Mouse (Mus musculus): ENCODE data around the gene Vmn2r92. TPM values are rescaled to one million over a fixed set of nuclear protein-coding genes. Genes with fewer than 3 reads are reported as not detected.
"Not testable (repeated sequence)": the region's sequence is repeated elsewhere in the genome, so short reads cannot be mapped to it uniquely, and the experiment has no call there.

Gene Vmn2r92
- polyA plus RNA-seq (2011; ENCODE audit: insufficient read depth, insufficient read length, low read depth, missing spikeins) = not detected in 2 replicates

GRCm38 (mm10) chr17:18151587-18151986 lies at the start of gene Vmn2r92:
Gene Vmn2r92, plus strand, starts transcription at chr17:18151887.
- H3K9me3 ChIP-seq (replicated peaks; ENCODE audit: control insufficient read depth, insufficient read depth, low read length, poor library complexity, severe bottlenecking); H3K36me3 ChIP-seq (ENCODE audit: control insufficient read depth, insufficient read depth, low read length, poor library complexity, severe bottlenecking); H3K4me3 ChIP-seq (ENCODE audit: low read depth, low read length); H3K4me1 ChIP-seq (ENCODE audit: control insufficient read depth, insufficient read depth, low read length); H3K27me3 ChIP-seq (ENCODE audit: control insufficient read depth, insufficient read depth, low read length, poor library complexity, severe bottlenecking); H3K27ac ChIP-seq (ENCODE audit: insufficient read depth, low read length); H3K9ac ChIP-seq (ENCODE audit: low read depth, poor library complexity, severe bottlenecking): not testable (repeated sequence)

GRCm38 (mm10) chr17:18102265-18102664 lies 49.4 kb upstream of the Vmn2r92 start:
- not testable (repeated sequence) for H3K9ac ChIP-seq (ENCODE audit: low read depth, poor library complexity, severe bottlenecking); H3K9me3 ChIP-seq (replicated peaks; ENCODE audit: control insufficient read depth, insufficient read depth, low read length, poor library complexity, severe bottlenecking); H3K4me3 ChIP-seq (ENCODE audit: low read depth, low read length); H3K36me3 ChIP-seq (ENCODE audit: control insufficient read depth, insufficient read depth, low read length, poor library complexity, severe bottlenecking); H3K4me1 ChIP-seq (ENCODE audit: control insufficient read depth, insufficient read depth, low read length); H3K27me3 ChIP-seq (ENCODE audit: control insufficient read depth, insufficient read depth, low read length, poor library complexity, severe bottlenecking); H3K27ac ChIP-seq (ENCODE audit: insufficient read depth, low read length)

DNA sequence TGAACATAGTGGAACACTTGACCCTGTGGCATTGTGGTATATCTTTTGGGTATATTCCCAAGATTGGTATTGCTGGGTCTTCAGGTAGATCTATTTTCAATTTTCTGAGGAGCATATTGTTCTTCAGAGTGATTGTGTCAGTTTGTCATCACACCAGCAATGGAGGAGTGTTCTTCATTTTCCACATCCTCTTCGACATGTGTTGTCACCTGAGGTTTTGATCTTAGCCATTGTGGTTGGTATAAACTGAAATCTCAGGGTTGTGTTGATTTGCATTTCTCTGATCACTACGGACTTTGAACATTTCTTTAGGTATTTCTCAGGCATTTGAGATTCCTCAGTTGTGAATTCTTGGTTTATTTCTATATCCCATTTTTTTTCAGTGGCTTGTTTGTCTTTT lies 9.5 kb downstream of the Vmn2r92 start:
- not testable (repeated sequence) for H3K36me3 ChIP-seq (ENCODE audit: control insufficient read depth, insufficient read depth, low read length, poor library complexity, severe bottlenecking); H3K9ac ChIP-seq (ENCODE audit: low read depth, poor library complexity, severe bottlenecking); H3K27me3 ChIP-seq (ENCODE audit: control insufficient read depth, insufficient read depth, low read length, poor library complexity, severe bottlenecking); H3K27ac ChIP-seq (ENCODE audit: insufficient read depth, low read length); H3K9me3 ChIP-seq (replicated peaks; ENCODE audit: control insufficient read depth, insufficient read depth, low read length, poor library complexity, severe bottlenecking); H3K4me3 ChIP-seq (ENCODE audit: low read depth, low read length); H3K4me1 ChIP-seq (ENCODE audit: control insufficient read depth, insufficient read depth, low read length)

- TF ChIP-seq POLR2A (IDR thresholded peaks at IDR 0.05; ENCODE audit: insufficient read depth, low read length) (no peak), CTCF (IDR thresholded peaks at IDR 0.05; ENCODE audit: low read depth, low read length) (no peak), EP300 (IDR thresholded peaks at IDR 0.05; ENCODE audit: insufficient read depth, low read depth, low read length) (no peak)
- H3K36me3 ChIP-seq (ENCODE audit: control insufficient read depth, insufficient read depth, low read length, poor library complexity, severe bottlenecking) = no peaks in the 10 kb centered on the region
- H3K4me3 ChIP-seq (ENCODE audit: low read depth, low read length) = no peak overlapping the region
- no peak overlapping the region for H3K9ac ChIP-seq (ENCODE audit: low read depth, poor library complexity, severe bottlenecking)
- H3K9me3 ChIP-seq (replicated peaks; ENCODE audit: control insufficient read depth, insufficient read depth, low read length, poor library complexity, severe bottlenecking) = no peaks in the 10 kb centered on the region
- H3K27ac ChIP-seq (ENCODE audit: insufficient read depth, low read length) = no peak overlapping the region
- H3K4me1 ChIP-seq (ENCODE audit: control insufficient read depth, insufficient read depth, low read length) = no peaks in the 10 kb centered on the region
- H3K27me3 ChIP-seq (ENCODE audit: control insufficient read depth, insufficient read depth, low read length, poor library complexity, severe bottlenecking) = no peaks in the 10 kb centered on the region
Observed at GRCm38 (mm10) chr17:18189732-18190131, 38.0 kb downstream of the Vmn2r92 start.

- Histone ChIP-seq H3K9me3 (replicated peaks; ENCODE audit: control insufficient read depth, insufficient read depth, low read length, poor library complexity, severe bottlenecking) (peaks cover 3% of the 10 kb centered on the region; the same call in 1 of the 2 replicates), H3K9ac (ENCODE audit: low read depth, poor library complexity, severe bottlenecking) (no peak overlapping the region), H3K27ac (ENCODE audit: insufficient read depth, low read length) (no peak overlapping the region), H3K4me3 (ENCODE audit: low read depth, low read length) (no peak overlapping the region), H3K27me3 (ENCODE audit: control insufficient read depth, insufficient read depth, low read length, poor library complexity, severe bottlenecking) (no peaks in the 10 kb centered on the region), H3K36me3 (ENCODE audit: control insufficient read depth, insufficient read depth, low read length, poor library complexity, severe bottlenecking) (no peaks in the 10 kb centered on the region), H3K4me1 (ENCODE audit: control insufficient read depth, insufficient read depth, low read length) (no peaks in the 10 kb centered on the region)
- no peak for TF ChIP-seq POLR2A (IDR thresholded peaks at IDR 0.05; ENCODE audit: insufficient read depth, low read length)
- TF ChIP-seq EP300 (IDR thresholded peaks at IDR 0.05; ENCODE audit: insufficient read depth, low read depth, low read length) = no peak
- no peak for TF ChIP-seq CTCF (IDR thresholded peaks at IDR 0.05; ENCODE audit: low read depth, low read length)
Observed at GRCm38 (mm10) chr17:18221300-18221699, 69.6 kb downstream of the Vmn2r92 start.

DNA sequence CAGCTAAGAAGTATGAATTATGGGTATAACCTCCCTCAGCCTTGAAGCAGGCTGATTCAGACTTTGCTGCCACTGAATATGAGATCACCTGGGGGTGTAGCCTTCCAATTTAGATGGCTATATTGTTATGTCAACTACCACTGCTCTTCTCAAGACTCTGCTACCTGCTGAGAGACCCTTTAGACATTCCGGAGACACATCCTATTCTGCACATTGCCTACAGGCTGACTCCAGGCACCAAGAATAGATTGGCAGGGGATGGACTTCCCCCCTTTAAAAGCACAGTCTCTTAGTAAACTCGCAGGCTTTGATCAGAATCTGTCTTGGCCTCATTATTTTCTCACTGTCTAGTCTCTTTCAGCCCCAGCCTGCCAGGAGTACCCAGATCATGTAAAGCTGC lies 80.3 kb downstream of the Vmn2r92 start:
- H3K36me3 ChIP-seq (ENCODE audit: control insufficient read depth, insufficient read depth, low read length, poor library complexity, severe bottlenecking) = no peaks in the 10 kb centered on the region
- no peaks in the 10 kb centered on the region for H3K27me3 ChIP-seq (ENCODE audit: control insufficient read depth, insufficient read depth, low read length, poor library complexity, severe bottlenecking)
- H3K4me3 ChIP-seq (ENCODE audit: low read depth, low read length) = no peak overlapping the region
- no peak overlapping the region for H3K27ac ChIP-seq (ENCODE audit: insufficient read depth, low read length)
- no peaks in the 10 kb centered on the region for H3K4me1 ChIP-seq (ENCODE audit: control insufficient read depth, insufficient read depth, low read length)
- TF ChIP-seq EP300 (IDR thresholded peaks at IDR 0.05; ENCODE audit: insufficient read depth, low read depth, low read length) = no peak
- TF ChIP-seq POLR2A (IDR thresholded peaks at IDR 0.05; ENCODE audit: insufficient read depth, low read length) = no peak
- TF ChIP-seq CTCF (IDR thresholded peaks at IDR 0.05; ENCODE audit: low read depth, low read length) = no peak
- H3K9ac ChIP-seq (ENCODE audit: low read depth, poor library complexity, severe bottlenecking) = no peak overlapping the region
- peaks cover 4% of the 10 kb centered on the region; the same call in 1 of the 2 replicates for H3K9me3 ChIP-seq (replicated peaks; ENCODE audit: control insufficient read depth, insufficient read depth, low read length, poor library complexity, severe bottlenecking)

- TF ChIP-seq CTCF (IDR thresholded peaks at IDR 0.05; ENCODE audit: low read depth, low read length) = no peak
- no peak for TF ChIP-seq POLR2A (IDR thresholded peaks at IDR 0.05; ENCODE audit: insufficient read depth, low read length)
- TF ChIP-seq EP300 (IDR thresholded peaks at IDR 0.05; ENCODE audit: insufficient read depth, low read depth, low read length) = no peak
- H3K27me3 ChIP-seq (ENCODE audit: control insufficient read depth, insufficient read depth, low read length, poor library complexity, severe bottlenecking) = no peaks in the 10 kb centered on the region
Observed at GRCm38 (mm10) chr17:18236931-18237330, 85.2 kb downstream of the Vmn2r92 start.

More at GRCm38 (mm10) chr17:18236931-18237330, 85.2 kb downstream of the Vmn2r92 start:
- Histone ChIP-seq H3K4me1 (ENCODE audit: control insufficient read depth, insufficient read depth, low read length) (no peaks in the 10 kb centered on the region), H3K9me3 (replicated peaks; ENCODE audit: control insufficient read depth, insufficient read depth, low read length, poor library complexity, severe bottlenecking) (peaks cover 4% of the 10 kb centered on the region; the same call in 1 of the 2 replicates), H3K36me3 (ENCODE audit: control insufficient read depth, insufficient read depth, low read length, poor library complexity, severe bottlenecking) (no peaks in the 10 kb centered on the region), H3K27ac (ENCODE audit: insufficient read depth, low read length) (no peak overlapping the region), H3K9ac (ENCODE audit: low read depth, poor library complexity, severe bottlenecking) (no peak overlapping the region), H3K4me3 (ENCODE audit: low read depth, low read length) (no peak overlapping the region)

Other genes with a start within 250 kb of the Vmn2r92 start
- not detected in 2 replicates for gene Fpr-rs4, start 130.2 kb upstream of the Vmn2r92 start, polyA plus RNA-seq (2011; ENCODE audit: insufficient read depth, insufficient read length, low read depth, missing spikeins)
- gene Vmn2r124, start 102.5 kb upstream of the Vmn2r92 start, polyA plus RNA-seq (2011; ENCODE audit: insufficient read depth, insufficient read length, low read depth, missing spikeins) = 0.13 and 0.20 TPM in 2 replicates
- not detected in 2 replicates for gene Vmn2r91, start 66.9 kb upstream of the Vmn2r92 start, polyA plus RNA-seq (2011; ENCODE audit: insufficient read depth, insufficient read length, low read depth, missing spikeins)
- gene Vmn2r94, start 125.9 kb downstream of the Vmn2r92 start, polyA plus RNA-seq (2011; ENCODE audit: insufficient read depth, insufficient read length, low read depth, missing spikeins) = 0.26 TPM in 1 of 2 replicates, not detected in the other
- not detected in 2 replicates for gene Vmn2r93, start 146.2 kb downstream of the Vmn2r92 start, polyA plus RNA-seq (2011; ENCODE audit: insufficient read depth, insufficient read length, low read depth, missing spikeins)

Data from ES-Bruce4 (cell line).